Mouse (Mus musculus) limb, embryonic 14.5 days (tissue): Measurements from ENCODE around the gene Uggt1. TPM values are rescaled to one million over a fixed set of nuclear protein-coding genes. Genes with fewer than 3 reads are reported as not detected.

Experiments
- ATAC-seq: fragments of 200-750 bp; cut with Nextera tagmentation; 2 replicates; pipeline ENCODE4 v1.8.0; 2017; ENCODE audit warnings: low read depth, moderate number of reproducible peaks, moderate TSS enrichment; ENCODE audit not compliant: low FRiP score
- DNase-seq: peaks from one replicate; pipeline ENCODE4 v3.0.0-alpha.2; 2015; ENCODE audit warnings: low spot score
- H3K27ac ChIP-seq: fragments of 300-500 bp; sonication (generic); replicated peaks from 2 replicates; pipeline ENCODE4 v1.5.1; 2014; ENCODE audit warnings: low read depth, mild to moderate bottlenecking, low read length, moderate library complexity, mixed read lengths
- H3K27me3 ChIP-seq: fragments of 300-500 bp; sonication (generic); 2 replicates; pipeline ENCODE4 v1.6.1; 2014; ENCODE audit warnings: low read length, mixed read lengths; ENCODE audit not compliant: control insufficient read depth, insufficient read depth
- H3K36me3 ChIP-seq: fragments of 300-500 bp; sonication (generic); 2 replicates; pipeline ENCODE4 v1.6.1; 2014; ENCODE audit warnings: mild to moderate bottlenecking, low read length, moderate library complexity, mixed read lengths; ENCODE audit not compliant: control insufficient read depth, insufficient read depth
- H3K4me1 ChIP-seq: fragments of 300-500 bp; sonication (generic); 2 replicates; pipeline ENCODE4 v1.6.1; 2014; ENCODE audit warnings: antibody characterized with exemption, low read length, mixed read lengths; ENCODE audit not compliant: control insufficient read depth, insufficient read depth
- H3K4me2 ChIP-seq: fragments of 300-500 bp; sonication (generic); replicated peaks from 2 replicates; pipeline ENCODE4 v1.6.1; 2014; ENCODE audit warnings: low read depth, mild to moderate bottlenecking, low read length, moderate library complexity; ENCODE audit not compliant: severe bottlenecking
- H3K4me3 ChIP-seq: fragments of 300-500 bp; sonication (generic); replicated peaks from 2 replicates; pipeline ENCODE4 v1.5.1; 2014; ENCODE audit warnings: low read length
- H3K9ac ChIP-seq: fragments of 300-500 bp; sonication (generic); 2 replicates; pipeline ENCODE4 v1.6.1; 2014; ENCODE audit warnings: mild to moderate bottlenecking, low read depth, low read length, moderate library complexity; ENCODE audit not compliant: severe bottlenecking
- H3K9me3 ChIP-seq: fragments of 300-500 bp; sonication (generic); 2 replicates; pipeline ENCODE4 v1.6.1; 2016; ENCODE audit warnings: low read length; ENCODE audit not compliant: control insufficient read depth
- POLR2A ChIP-seq: fragments of 200-500 bp; IDR thresholded peaks from 2 replicates; pipeline ENCODE4 v1.8.0; 2012; ENCODE audit warnings: inconsistent platforms, mild to moderate bottlenecking, moderate library complexity, borderline replicate concordance; ENCODE audit not compliant: insufficient read depth, insufficient read length; ENCODE audit errors: extremely low read depth
- WGBS: fragments of 180-500 bp; shearing (Covaris S2); extraction: QIAGEN DNeasy Blood & Tissue Kit; methylation state at CpG from one replicate; pipeline ENCODE4 v1.1.7; 2014; 5-methylcytosine and 5-hydroxymethylcytosine counted together
- polyA plus RNA-seq, 2 experiments: library from polyadenylated mRNA; depleted of rRNA in 1 of 2; stranded (reverse) in 1 of 2; unstranded in 1 of 2; fragments of >200 nt; fragmentation: Nextera tagmentation in 1 of 2; extraction: Ambion mirVana in 1 of 2; gene quantifications; 2 replicates each; pipeline versions ENCODE4 v1.2.1 to v1.2.3; 2012 to 2014

The Uggt1 gene
- polyA plus RNA-seq, 2 experiments = 30.8 to 74.3 TPM

DNA sequence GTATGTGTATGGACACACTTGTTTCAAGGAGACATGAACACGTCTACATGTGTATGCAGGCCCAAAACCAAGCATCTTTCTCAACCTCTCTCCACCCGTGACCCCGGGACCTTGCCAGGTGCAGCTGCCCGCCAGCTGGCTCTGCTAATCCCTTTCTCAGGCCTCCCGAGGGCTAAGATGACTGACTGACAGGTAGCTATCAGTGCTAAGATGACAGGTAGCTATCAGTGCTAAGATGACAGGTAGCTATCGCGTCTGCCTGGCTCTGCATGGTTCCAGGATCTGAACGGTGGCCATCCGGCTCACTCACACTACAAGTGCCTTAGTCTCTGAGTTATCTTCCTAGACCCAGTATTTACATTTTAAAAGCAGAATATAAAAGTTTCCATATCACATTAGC, 16.1 kb downstream of the Uggt1 start:
- Histone ChIP-seq H3K4me1 (no peaks in the 10 kb centered on the region), H3K36me3 (peaks cover 46% of the 10 kb centered on the region), H3K27ac (no peak overlapping the region), H3K4me3 (no peak overlapping the region), H3K4me2 (no peak overlapping the region), H3K9ac (no peak overlapping the region), H3K9me3 (no peaks in the 10 kb centered on the region), H3K27me3 (no peaks in the 10 kb centered on the region)
- DNase-seq = no peak
- no peak for TF ChIP-seq POLR2A
- ATAC-seq = no peak
- WGBS = 74% methylated on average over 9 of the region's 9 CpGs

DNA sequence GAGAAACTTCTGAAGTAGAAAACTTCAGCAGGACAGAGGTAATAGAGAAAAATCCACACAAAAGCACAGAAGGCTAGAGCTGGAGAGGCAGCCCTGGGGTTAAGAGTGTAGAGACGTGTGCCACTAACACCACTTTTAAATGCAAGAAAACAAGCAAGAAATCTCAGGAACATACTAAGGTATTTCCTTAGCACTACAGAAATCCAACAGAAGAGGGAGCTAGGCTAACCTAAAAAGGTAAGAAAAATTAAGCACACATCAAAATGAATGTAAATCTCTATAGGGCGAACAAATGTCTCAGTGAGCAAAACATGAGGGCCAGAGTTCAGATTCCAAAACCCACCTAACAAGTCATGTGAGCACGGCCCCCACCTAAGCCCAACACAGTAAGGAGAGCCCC, 19.9 kb downstream of the Uggt1 start:
- Histone ChIP-seq H3K36me3 (peaks cover 42% of the 10 kb centered on the region), H3K4me3 (no peak overlapping the region), H3K27ac (no peak overlapping the region), H3K4me2 (no peak overlapping the region), H3K9ac (no peak overlapping the region), H3K4me1 (no peaks in the 10 kb centered on the region), H3K27me3 (no peaks in the 10 kb centered on the region), H3K9me3 (no peaks in the 10 kb centered on the region)
- no peak for ATAC-seq
- DNase-seq = no peak
- no peak for TF ChIP-seq POLR2A
- WGBS = 91% methylated on average over 3 of the region's 3 CpGs

DNA sequence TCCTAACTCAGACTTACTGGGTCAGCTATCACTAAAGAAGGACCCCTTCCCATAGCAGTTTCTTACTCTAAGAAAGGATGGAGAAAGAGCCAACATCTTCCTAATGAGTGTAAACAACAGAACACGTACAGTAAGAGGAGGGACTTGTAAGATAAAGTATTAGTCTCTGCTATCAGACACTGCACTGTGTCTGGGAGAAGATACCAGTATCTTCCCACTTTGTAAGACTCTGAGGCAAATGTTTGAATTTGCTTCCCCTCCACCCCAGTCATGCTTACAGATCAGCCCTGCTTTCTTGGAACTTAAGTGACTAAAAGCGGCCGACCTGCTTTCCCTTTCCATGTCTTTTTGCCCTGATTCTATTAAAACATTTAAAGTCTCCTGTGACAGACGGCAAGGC, 30.2 kb downstream of the Uggt1 start:
- no peak overlapping the region for H3K4me3 ChIP-seq
- H3K4me1 ChIP-seq = no peaks in the 10 kb centered on the region
- H3K36me3 ChIP-seq = peaks cover 42% of the 10 kb centered on the region
- no peaks in the 10 kb centered on the region for H3K9me3 ChIP-seq
- 88% methylated on average over 4 of the region's 4 CpGs for WGBS
- TF ChIP-seq POLR2A = no peak
- H3K27ac ChIP-seq = no peak overlapping the region
- H3K9ac ChIP-seq = no peak overlapping the region
- ATAC-seq = no peak
- H3K4me2 ChIP-seq = no peak overlapping the region
- DNase-seq = no peak
- H3K27me3 ChIP-seq = no peaks in the 10 kb centered on the region

DNA sequence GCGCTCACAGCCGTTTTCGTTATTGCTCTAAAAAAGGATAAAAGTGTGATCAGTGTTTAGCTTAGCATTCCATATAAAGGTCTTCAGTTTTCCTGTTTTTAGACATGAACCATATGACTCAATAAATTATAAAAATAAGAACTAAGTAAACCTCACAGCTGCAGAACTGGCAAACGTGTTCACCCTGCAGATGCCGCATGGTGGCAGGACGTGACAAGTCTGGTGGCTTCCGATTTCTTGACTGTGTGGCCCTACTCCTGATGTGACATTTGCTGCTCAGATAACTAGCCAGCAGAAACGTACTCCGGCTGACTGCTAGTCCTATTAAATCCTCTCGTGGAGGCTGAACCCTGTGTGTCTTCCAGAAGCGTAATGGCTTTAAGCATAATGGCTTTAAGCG, 42.8 kb downstream of the Uggt1 start:
- no peak for TF ChIP-seq POLR2A
- H3K27me3 ChIP-seq = no peaks in the 10 kb centered on the region
- H3K9ac ChIP-seq = no peak overlapping the region
- no peak overlapping the region for H3K4me3 ChIP-seq
- DNase-seq (no peak), ATAC-seq (no peak)
- 83% methylated on average over 12 of the region's 12 CpGs for WGBS
- H3K4me2 ChIP-seq = no peak overlapping the region
- no peaks in the 10 kb centered on the region for H3K9me3 ChIP-seq
- peaks cover 50% of the 10 kb centered on the region; the same call in 1 of the 2 replicates for H3K36me3 ChIP-seq
- H3K27ac ChIP-seq = no peak overlapping the region
- H3K4me1 ChIP-seq = no peaks in the 10 kb centered on the region

DNA sequence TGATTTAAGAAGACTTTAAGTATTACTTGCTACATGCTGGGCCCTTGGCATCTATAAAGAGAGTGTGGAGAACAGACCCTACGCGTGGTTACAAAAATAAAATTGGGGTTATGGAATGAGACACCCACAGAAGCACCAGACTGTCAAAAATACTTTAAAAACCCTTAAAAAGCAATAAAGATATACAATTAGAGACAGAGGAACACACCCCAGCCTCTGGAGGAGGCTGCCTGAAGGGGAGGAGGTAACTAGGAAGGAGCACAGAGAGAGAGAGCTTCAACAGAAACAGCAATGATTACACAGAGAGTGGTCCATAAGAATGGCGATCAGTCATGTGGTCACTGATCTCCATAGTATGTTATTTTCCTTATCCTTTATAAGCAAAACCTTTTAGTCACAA, 50.0 kb downstream of the Uggt1 start:
- Histone ChIP-seq H3K4me1 (no peaks in the 10 kb centered on the region), H3K9ac (no peak overlapping the region), H3K9me3 (no peaks in the 10 kb centered on the region), H3K27ac (no peak overlapping the region), H3K27me3 (no peaks in the 10 kb centered on the region), H3K4me2 (no peak overlapping the region), H3K36me3 (peaks cover 85% of the 10 kb centered on the region), H3K4me3 (no peak overlapping the region)
- TF ChIP-seq POLR2A = no peak
- WGBS = 93% methylated on average over 3 of the region's 3 CpGs
- DNase-seq (no peak), ATAC-seq (no peak)

DNA sequence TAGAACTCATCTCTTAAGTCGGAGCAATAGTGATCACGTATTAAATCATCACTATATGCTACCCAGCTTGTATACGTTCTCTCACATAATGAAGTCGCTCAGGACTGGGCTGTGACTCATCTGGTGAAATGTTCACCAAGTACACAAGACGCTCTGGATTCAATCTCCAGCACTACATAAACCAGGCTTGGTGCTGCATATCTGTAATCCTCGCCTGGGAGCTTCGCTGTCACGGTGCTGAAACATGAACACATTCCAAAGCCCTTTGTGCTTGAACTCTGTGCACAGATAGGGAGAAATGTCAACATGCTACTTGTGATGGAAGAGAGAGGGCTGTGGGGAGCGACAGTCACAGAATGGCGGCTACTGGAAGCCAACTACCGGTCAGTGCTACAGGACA, 52.6 kb downstream of the Uggt1 start:
- H3K27ac ChIP-seq = no peak overlapping the region
- ATAC-seq (no peak), DNase-seq (no peak)
- no peaks in the 10 kb centered on the region for H3K27me3 ChIP-seq
- 92% methylated on average over 11 of the region's 11 CpGs for WGBS
- H3K4me2 ChIP-seq = no peak overlapping the region
- no peak overlapping the region for H3K4me3 ChIP-seq
- H3K9ac ChIP-seq = no peak overlapping the region
- peaks cover 94% of the 10 kb centered on the region for H3K36me3 ChIP-seq
- TF ChIP-seq POLR2A = no peak
- no peaks in the 10 kb centered on the region for H3K4me1 ChIP-seq
- no peaks in the 10 kb centered on the region for H3K9me3 ChIP-seq
